Mouse (Mus musculus) kidney, adult 2 months (tissue): ENCODE results near the gene Sgtb. TPM values are rescaled to one million over a fixed set of nuclear protein-coding genes. Genes with fewer than 3 reads are reported as not detected.
A peak's percentile ranks its signal among the peaks of the same experiment; 100 is the strongest.

Experiments used
- DNase-seq: peaks from one replicate; pipeline ENCODE4 v3.0.0; 2021
- H3K27ac ChIP-seq: fragments of 200-500 bp; 2 replicates; pipeline ENCODE4 v1.5.1; 2012; ENCODE audit warnings: low read depth, low read length, control low read depth, inconsistent platforms; ENCODE audit not compliant: insufficient read depth
- H3K27me3 ChIP-seq: fragments of 200-500 bp; replicated peaks from 2 replicates; pipeline ENCODE4 v1.6.1; 2012; ENCODE audit warnings: mild to moderate bottlenecking, moderate library complexity, low read length, inconsistent platforms; ENCODE audit not compliant: control insufficient read depth, insufficient read depth
- H3K36me3 ChIP-seq: fragments of 200-500 bp; 2 replicates; pipeline ENCODE4 v1.6.1; 2012; ENCODE audit warnings: mild to moderate bottlenecking, moderate library complexity, low read length, inconsistent platforms; ENCODE audit not compliant: control insufficient read depth, insufficient read depth
- H3K4me1 ChIP-seq: fragments of 200-500 bp; 2 replicates; pipeline ENCODE4 v1.6.1; 2011; ENCODE audit warnings: low read length; ENCODE audit not compliant: control insufficient read depth, insufficient read depth
- H3K4me3 ChIP-seq: fragments of 200-500 bp; 2 replicates; pipeline ENCODE4 v1.5.1; 2011; ENCODE audit warnings: mild to moderate bottlenecking, low read depth, low read length, control low read depth; ENCODE audit not compliant: insufficient read depth
- CTCF ChIP-seq: fragments of 200-500 bp; conservative IDR thresholded peaks from 2 replicates; pipeline ENCODE4 v1.5.1; 2011; ENCODE audit warnings: low read depth, mild to moderate bottlenecking, control low read depth, low read length, moderate library complexity, mixed read lengths; ENCODE audit not compliant: insufficient read depth, insufficient read length
- POLR2A ChIP-seq: fragments of 200-500 bp; IDR thresholded peaks from one replicate; pipeline ENCODE4 v1.6.1; 2011; ENCODE audit warnings: low read depth, low read length, control low read depth
- WGBS: fragments of 180-500 bp; shearing (Covaris S2); methylation state at CpG from one replicate; pipeline ENCODE4 v1.1.7; 2018; 5-methylcytosine and 5-hydroxymethylcytosine counted together
- polyA plus RNA-seq: library from polyadenylated mRNA; depleted of rRNA; stranded (reverse); fragments of >200 nt; gene quantifications from 2 replicates; pipeline ENCODE4 v1.2.3, GENCODE M21; 2012; rRNA removed

Sgtb gene
- polyA plus RNA-seq = 1.1 and 1.3 TPM in 2 replicates

GRCm38 (mm10) chr13:104109288-104109815, at the start of gene Sgtb, which contains the start of gene Nln:
TSS of gene Sgtb (plus strand) at chr13:104109741.
TSS of gene Nln (minus strand) at chr13:104109614.
- Histone ChIP-seq H3K4me3 (peak within 1 kb of the TSS; percentile 79), H3K27ac (peak within 1 kb of the TSS; percentile 39; the same call in 1 of the 2 replicates), H3K27me3 (no peaks in the 10 kb centered on the region), H3K4me1 (peaks cover 3% of the 10 kb centered on the region; the same call in 1 of the 2 replicates), H3K36me3 (no peaks in the 10 kb centered on the region)
- under 1% methylated on average over 26 of the region's 44 CpGs for WGBS
- TF ChIP-seq POLR2A (peak; percentile 16), CTCF (no peak)
- peak; percentile 94 for DNase-seq

GRCm38 (mm10) chr13:104060231-104060630, 49.3 kb upstream of the Sgtb start:
- H3K27ac ChIP-seq = no peak overlapping the region
- H3K4me3 ChIP-seq = no peak overlapping the region
- no peak for TF ChIP-seq POLR2A
- no peak for TF ChIP-seq CTCF
- H3K27me3 ChIP-seq = no peaks in the 10 kb centered on the region
- H3K4me1 ChIP-seq = no peaks in the 10 kb centered on the region
- DNase-seq = no peak
- 98% methylated on average over 1 of the region's 1 CpGs for WGBS
- no peaks in the 10 kb centered on the region; the same call in 1 of the 2 replicates for H3K36me3 ChIP-seq

- peak; percentile 23 for DNase-seq
- H3K27ac ChIP-seq = no peak overlapping the region
- H3K27me3 ChIP-seq = no peaks in the 10 kb centered on the region
- WGBS = 49% methylated on average over 2 of the region's 2 CpGs
- TF ChIP-seq POLR2A (no peak), CTCF (no peak)
- H3K4me1 ChIP-seq = no peaks in the 10 kb centered on the region
- H3K4me3 ChIP-seq = no peak overlapping the region
- no peaks in the 10 kb centered on the region for H3K36me3 ChIP-seq
Observed at GRCm38 (mm10) chr13:104061975-104062750, 47.4 kb upstream of the Sgtb start.

- H3K27me3 ChIP-seq = no peaks in the 10 kb centered on the region
- 91% methylated on average over 9 of the region's 9 CpGs for WGBS
Observed at GRCm38 (mm10) chr13:104063061-104063460, 46.5 kb upstream of the Sgtb start.

GRCm38 (mm10) chr13:104065649-104066347, 43.7 kb upstream of the Sgtb start:
- TF ChIP-seq POLR2A (no peak), CTCF (no peak)
- no peaks in the 10 kb centered on the region for H3K27me3 ChIP-seq
- no peak overlapping the region for H3K27ac ChIP-seq
- no peak for DNase-seq
- no peak overlapping the region for H3K4me3 ChIP-seq
- WGBS = 94% methylated on average over 2 of the region's 2 CpGs
- no peaks in the 10 kb centered on the region for H3K36me3 ChIP-seq
- H3K4me1 ChIP-seq = no peaks in the 10 kb centered on the region

More at GRCm38 (mm10) chr13:104063061-104063460, 46.5 kb upstream of the Sgtb start:
- no peak for DNase-seq
- TF ChIP-seq POLR2A (no peak), CTCF (no peak)
- H3K27ac ChIP-seq = no peak overlapping the region
- no peaks in the 10 kb centered on the region for H3K36me3 ChIP-seq
- no peak overlapping the region for H3K4me3 ChIP-seq
- no peaks in the 10 kb centered on the region for H3K4me1 ChIP-seq

GRCm38 (mm10) chr13:104069216-104069615, 40.3 kb upstream of the Sgtb start:
- TF ChIP-seq POLR2A = no peak
- TF ChIP-seq CTCF = no peak
- DNase-seq = peak; percentile 20
- Histone ChIP-seq H3K4me1 (no peaks in the 10 kb centered on the region), H3K36me3 (no peaks in the 10 kb centered on the region), H3K27ac (no peak overlapping the region), H3K4me3 (no peak overlapping the region), H3K27me3 (no peaks in the 10 kb centered on the region)
- 76% methylated on average over 11 of the region's 11 CpGs for WGBS

- H3K27ac ChIP-seq = no peak overlapping the region
- no peak for TF ChIP-seq CTCF
- TF ChIP-seq POLR2A = no peak
- 55% methylated on average over 3 of the region's 3 CpGs for WGBS
- H3K4me3 ChIP-seq = no peak overlapping the region
- H3K36me3 ChIP-seq = no peaks in the 10 kb centered on the region
- H3K4me1 ChIP-seq = no peaks in the 10 kb centered on the region
- no peaks in the 10 kb centered on the region for H3K27me3 ChIP-seq
- DNase-seq = peak; percentile 46
Observed at GRCm38 (mm10) chr13:104070703-104071102, 38.8 kb upstream of the Sgtb start.
